Comparison of ENCODE assay signal across 21 mouse cellular contexts in genomic region chr6:125459903-125460302, GRCm38 (mm10). TPM values are rescaled to one million over a fixed set of nuclear protein-coding genes. Genes with fewer than 3 reads are reported as not detected.
DNase-seq lines count a peak whose midpoint lies in the region; ATAC-seq and TF ChIP-seq lines count a peak whose summit lies in the region.
"Had no signal": no experiment of that assay in that cellular context is flagged by ENCODE, and none has a peak within 500 bp of the region (broad histone marks: within the 10 kb centered on the region; RNA-seq: fewer than 3 reads in every experiment).

No protein-coding gene starts in this region.

- WGBS in liver, embryonic 14.5 days (ENCODE audit: insufficient replicate concordance), result 44% methylated on average over 5 of the region's 5 CpGs
- WGBS in forebrain, embryonic 14.5 days, result 95% methylated on average over 5 of the region's 5 CpGs

- no peak for TF ChIP-seq POLR2A in MEL (IDR thresholded peaks at IDR 0.05; ENCODE audit: control insufficient read depth in 1 of 2, insufficient read depth in 1 of 2, low read depth in 1 of 2, low read length in 2 of 2, poor library complexity in 1 of 2)

- TF ChIP-seq CTCF in MEL (IDR thresholded peaks at IDR 0.05 in 2 of 3, conservative IDR thresholded peaks at IDR 0.05 in 1 of 3; ENCODE audit: control insufficient read depth in 1 of 3, insufficient read depth in 1 of 3, low read depth in 2 of 3, low read length in 3 of 3, poor library complexity in 1 of 3, severe bottlenecking in 1 of 3), result no peak
- TF ChIP-seq CTCF in liver, embryonic 14.5 days (IDR thresholded peaks at IDR 0.05; ENCODE audit: low read depth), result no peak

- peak; percentile 52; the same call in 1 of the 2 replicates for ATAC-seq in liver, embryonic 14.5 days (ENCODE audit: insufficient read depth)
- peak; percentile 94 for ATAC-seq in megakaryocyte progenitor cell, adult 5-6 weeks (replicated peaks; ENCODE audit: poor library complexity)
- no peak for ATAC-seq in forebrain, embryonic 14.5 days
- ATAC-seq: forebrain, embryonic 15.5 days; hindbrain, postnatal 0 days had no signal

- H3K27me3 ChIP-seq in MEL (ENCODE audit: control insufficient read depth in 1 of 2, insufficient read depth in 2 of 2, low read length in 2 of 2), result no peaks in the 10 kb centered on the region
- H3K27me3 ChIP-seq in liver, embryonic 14.5 days (ENCODE audit: control insufficient read depth, insufficient read depth, low read length), result no peaks in the 10 kb centered on the region
- no peaks in the 10 kb centered on the region for H3K27me3 ChIP-seq in forebrain, embryonic 14.5 days (replicated peaks; ENCODE audit: control insufficient read depth, insufficient read depth, low read length)
- H3K27me3 ChIP-seq: CH12.LX; embryonic facial prominence, embryonic 15.5 days; forebrain, embryonic 15.5 days; hindbrain, embryonic 13.5 days had no signal

- no peak overlapping the region for H3K9ac ChIP-seq in MEL (ENCODE audit: control insufficient read depth, low read depth, low read length, poor library complexity, severe bottlenecking)
- no peak overlapping the region for H3K9ac ChIP-seq in liver, embryonic 14.5 days (replicated peaks)
- H3K9ac ChIP-seq in forebrain, embryonic 14.5 days (ENCODE audit: low read length), result no peak overlapping the region
- H3K9ac ChIP-seq: embryonic facial prominence, embryonic 15.5 days; forebrain, embryonic 15.5 days; hindbrain, embryonic 13.5 days had no signal

- no peak overlapping the region for H3K4me2 ChIP-seq in liver, embryonic 14.5 days (ENCODE audit: low read depth)
- no peak overlapping the region for H3K4me2 ChIP-seq in forebrain, embryonic 14.5 days (ENCODE audit: low read length)
- H3K4me2 ChIP-seq: embryonic facial prominence, embryonic 15.5 days; forebrain, embryonic 15.5 days; hindbrain, embryonic 13.5 days had no signal

- no peak overlapping the region for H3K4me3 ChIP-seq in MEL (ENCODE audit: control insufficient read depth in 1 of 2, insufficient read depth in 1 of 2, low read depth in 2 of 2, low read length in 2 of 2)
- no peak overlapping the region for H3K4me3 ChIP-seq in liver, embryonic 14.5 days (ENCODE audit: insufficient read depth in 1 of 2, low read depth in 2 of 2, low read length in 2 of 2)
- H3K4me3 ChIP-seq in forebrain, embryonic 14.5 days (ENCODE audit: low read depth, low read length), result no peak overlapping the region
- H3K4me3 ChIP-seq: embryonic facial prominence, embryonic 15.5 days; erythroblast, embryonic 14.5 days; forebrain, embryonic 10.5 days; forebrain, embryonic 15.5 days; heart, embryonic 10.5 days; hindbrain, embryonic 13.5 days had no signal

- TF ChIP-seq RAD21 in MEL (IDR thresholded peaks at IDR 0.05; ENCODE audit: low read depth, low read length), result no peak

- intact Hi-C loops in heart, postnatal 10 days (cut with DNase I), result no loop called here
- intact Hi-C loops in gastrocnemius, postnatal 14 days (cut with DNase I; ENCODE audit: low total_unique reads), result no loop called here

- peaks cover 0 to 2% of the 10 kb centered on the region in 2 experiments; a peak in 1 of 4 replicates for H3K36me3 ChIP-seq in MEL (ENCODE audit: control insufficient read depth in 1 of 2, insufficient read depth in 2 of 2, low read length in 2 of 2)
- H3K36me3 ChIP-seq in liver, embryonic 14.5 days (replicated peaks; ENCODE audit: control insufficient read depth, insufficient read depth, low read depth), result no peaks in the 10 kb centered on the region
- H3K36me3 ChIP-seq in forebrain, embryonic 14.5 days (ENCODE audit: control insufficient read depth, insufficient read depth, low read length), result peaks cover 4% of the 10 kb centered on the region; the same call in 1 of the 2 replicates
- H3K36me3 ChIP-seq: forebrain, embryonic 15.5 days had no signal

- DNase-seq in MEL (ENCODE audit: low read depth, low spot score) (peak; percentile 67), MN1 (ENCODE audit: low spot score) (peak; percentile 5)
- no peak for DNase-seq in liver, embryonic 14.5 days (ENCODE audit: low read depth in 3 of 3, low spot score in 3 of 3)
- no peak for DNase-seq in heart, postnatal 10 days
- DNase-seq in forebrain, embryonic 14.5 days (ENCODE audit: low spot score), result no peak
- DNase-seq in gastrocnemius, postnatal 14 days, result no peak
- DNase-seq: adrenal gland, postnatal 10 days; cerebellum, adult 11-12 months; cerebellum, adult 9-11 months; embryo, embryonic 11 days; gastrocnemius, postnatal 25 days; heart, postnatal 14 days had no signal

- TF ChIP-seq EP300 in MEL (IDR thresholded peaks at IDR 0.05; ENCODE audit: low read depth in 1 of 2, low read length in 2 of 2), result peak; percentile 82 to 84
- peak; percentile 42; the same call in 1 of the 2 replicates for TF ChIP-seq EP300 in liver, embryonic 14.5 days (IDR thresholded peaks at IDR 0.05; ENCODE audit: low read depth)

- no peaks in the 10 kb centered on the region for H3K79me2 ChIP-seq in MEL (ENCODE audit: control insufficient read depth, insufficient read depth, low read length, poor library complexity)

- peaks cover 6 to 9% of the 10 kb centered on the region in 2 experiments for H3K4me1 ChIP-seq in MEL (ENCODE audit: control insufficient read depth in 1 of 2, insufficient read depth in 2 of 2, low read length in 2 of 2)
- 0 out of 4 replicates have a peak, but pooled peaks cover 0 to 3% of the 10 kb centered on the region in 2 experiments for H3K4me1 ChIP-seq in liver, embryonic 14.5 days (replicated peaks; ENCODE audit: control insufficient read depth in 2 of 2, insufficient read depth in 2 of 2, low read length in 1 of 2)
- no peaks in the 10 kb centered on the region; the same call in 1 of the 2 replicates for H3K4me1 ChIP-seq in forebrain, embryonic 14.5 days (ENCODE audit: control insufficient read depth, insufficient read depth, low read length)
- H3K4me1 ChIP-seq: forebrain, embryonic 15.5 days had no signal

- no peaks in the 10 kb centered on the region for H3K9me3 ChIP-seq in MEL (replicated peaks; ENCODE audit: insufficient read depth, low read length)
- no peaks in the 10 kb centered on the region for H3K9me3 ChIP-seq in liver, embryonic 14.5 days (ENCODE audit: control insufficient read depth, low read length)
- no peaks in the 10 kb centered on the region for H3K9me3 ChIP-seq in forebrain, embryonic 14.5 days (replicated peaks; ENCODE audit: control insufficient read depth, low read length)
- H3K9me3 ChIP-seq: embryonic facial prominence, embryonic 15.5 days; forebrain, embryonic 10.5 days; forebrain, embryonic 15.5 days; heart, embryonic 10.5 days; hindbrain, embryonic 13.5 days had no signal

- no peak overlapping the region for H3K27ac ChIP-seq in MEL (ENCODE audit: control insufficient read depth, low read depth, low read length)
- H3K27ac ChIP-seq in liver, embryonic 14.5 days, result no peak overlapping the region
- H3K27ac ChIP-seq in forebrain, embryonic 14.5 days (ENCODE audit: low read depth, low read length), result no peak overlapping the region
- H3K27ac ChIP-seq: embryonic facial prominence, embryonic 15.5 days; forebrain, embryonic 10.5 days; forebrain, embryonic 15.5 days; heart, embryonic 10.5 days; hindbrain, embryonic 13.5 days; hindbrain, postnatal 0 days had no signal

TF ChIP-seq in MEL, 35 proteins besides CTCF, POLR2A, EP300 and RAD21:
- no peak for TF ChIP-seq MYB (IDR thresholded peaks at IDR 0.05; ENCODE audit: low read depth, low read length)
- no peak for TF ChIP-seq ZKSCAN1 (IDR thresholded peaks at IDR 0.05; ENCODE audit: low read depth, low read length)
- no peak for TF ChIP-seq HCFC1 (IDR thresholded peaks at IDR 0.05; ENCODE audit: low read depth, low read length)
- peak; percentile 85 for TF ChIP-seq ZNF384 (IDR thresholded peaks at IDR 0.05; ENCODE audit: low read depth, low read length)
- peak; percentile 85 for TF ChIP-seq TCF12 (IDR thresholded peaks at IDR 0.05; ENCODE audit: low read depth, low read length)
- TF ChIP-seq RCOR1 (IDR thresholded peaks at IDR 0.05; ENCODE audit: low read depth, low read length), result peak; percentile 51; the same call in 1 of the 2 replicates
- no peak for TF ChIP-seq POLR2AphosphoS5 (IDR thresholded peaks at IDR 0.05; ENCODE audit: borderline replicate concordance, low read depth, low read length)
- TF ChIP-seq KAT2A (conservative IDR thresholded peaks at IDR 0.05; ENCODE audit: low read depth, low read length), result no peak
- no peak for TF ChIP-seq ZC3H11A (IDR thresholded peaks at IDR 0.05; ENCODE audit: low read depth, low read length)
- TF ChIP-seq ETS1 (IDR thresholded peaks at IDR 0.05; ENCODE audit: low read depth, low read length), result peak; percentile 63
- TF ChIP-seq GATA1 (IDR thresholded peaks at IDR 0.05; ENCODE audit: low read depth, low read length), result peak; percentile 73
- peak; percentile 64 for TF ChIP-seq TAL1 (IDR thresholded peaks at IDR 0.05; ENCODE audit: low read length)

RNA-seq across cellular contexts. Expression of gene Cd9, which starts 34.7 kb away (rescaled TPM):
- 3.6 and 4.2 TPM in 2 replicates for total RNA-seq in MEL (2012; rRNA removed)
- polyA plus RNA-seq in MEL (2012; ENCODE audit: insufficient read depth in 1 of 2, insufficient read length in 2 of 2, low read depth in 1 of 2, low replicate concordance in 2 of 2, missing spikeins in 1 of 2), result 10 to 100 TPM in 1 of 2 experiments, not detected in 1; 10.9 TPM
- polyA plus RNA-seq in liver, embryonic 14.5 days (2012; rRNA removed), result 52.5 and 62.6 TPM in 2 replicates
- 96.8 and 105 TPM in 2 replicates for polyA plus RNA-seq in liver, embryonic 14.5 days (2014; fragmentation: Nextera tagmentation; extraction: Ambion mirVana)
- total RNA-seq in megakaryocyte progenitor cell, adult 5-6 weeks (2015), result 41.0 and 50.9 TPM in 2 replicates
- 31.0 and 38.7 TPM in 2 replicates for total RNA-seq in megakaryocyte progenitor cell, adult 5-6 weeks (2017)
- total RNA-seq in heart, postnatal 10 days (2021), result 10 to 100 TPM; 77.7 to 79.8 TPM
- 77.8 and 85.5 TPM in 2 replicates for polyA plus RNA-seq in forebrain, embryonic 14.5 days (2014; fragmentation: Nextera tagmentation; extraction: Ambion mirVana)
- 10 to 100 TPM; 47.6 to 76.0 TPM for total RNA-seq in gastrocnemius, postnatal 14 days (2021)
- polyA plus RNA-seq: erythroblast, embryonic 14.5 days had no signal

Comparison
In these comparisons a context has a peak if more than half of its experiments do, and no peak if none do; other contexts are left out.
1. DNase-seq: peak in MEL (single experiment) and MN1 (single experiment); none in liver, embryonic 14.5 days (0 of 3), heart, postnatal 10 days (0 of 2), forebrain, embryonic 14.5 days (single experiment) and gastrocnemius, postnatal 14 days (single experiment).